Mouse (Mus musculus): ENCODE measurements at regions not wholly inside any gene's neighbourhood (a gene's known extent, or its start where the extent isn't known, plus 50 kb on each side); places are given as distances from the start of the nearest gene placed in this dataset.

GRCm38 (mm10) chr2:78279382-78280056 is 333.3 kb upstream of the Cwc22 start:
- TF ChIP-seq CTCF (IDR thresholded peaks at IDR 0.05; ENCODE audit: low read depth, low read length): no peak
- TF ChIP-seq TAL1 (conservative IDR thresholded peaks at IDR 0.05; ENCODE audit: low read depth, low read length): no peak
- no peak for TF ChIP-seq POLR2AphosphoS5 (IDR thresholded peaks at IDR 0.05; ENCODE audit: insufficient replicate concordance, low read depth, low read length)
- TF ChIP-seq GATA1 (IDR thresholded peaks at IDR 0.05; ENCODE audit: borderline replicate concordance, low read length): no peak

All from G1E (cell line).